Mouse (Mus musculus): ENCODE results near the gene Itgb2.
A peak's percentile ranks its signal among the peaks of the same experiment; 100 is the strongest.

Itgb2 gene

GRCm38 (mm10) chr10:77517066-77517620 is 12.9 kb upstream of the Itgb2 start:
- DNase-seq (ENCODE audit: low spot score), result peak; percentile 77

DNA sequence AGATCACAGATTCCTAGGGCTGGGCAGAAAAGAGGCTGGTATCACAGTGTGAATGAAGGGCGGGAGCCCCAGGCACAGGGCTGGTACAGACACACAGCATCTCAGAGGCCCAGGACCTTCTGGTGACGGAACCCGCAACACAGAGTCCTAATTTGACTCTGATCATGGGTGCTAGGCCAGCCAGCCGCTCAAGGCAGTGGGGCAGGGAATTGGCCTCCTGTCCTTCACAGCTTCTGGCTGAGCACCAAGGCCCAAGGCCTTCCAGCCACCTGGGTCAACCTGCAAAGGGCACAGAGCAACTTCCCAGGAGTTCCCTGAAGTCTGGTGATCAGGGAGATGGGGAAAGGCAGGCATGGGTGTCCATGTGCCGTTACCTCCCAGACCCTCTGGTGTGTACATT is 12.3 kb upstream of the Itgb2 start:
- DNase-seq (ENCODE audit: low spot score), result no peak

DNA sequence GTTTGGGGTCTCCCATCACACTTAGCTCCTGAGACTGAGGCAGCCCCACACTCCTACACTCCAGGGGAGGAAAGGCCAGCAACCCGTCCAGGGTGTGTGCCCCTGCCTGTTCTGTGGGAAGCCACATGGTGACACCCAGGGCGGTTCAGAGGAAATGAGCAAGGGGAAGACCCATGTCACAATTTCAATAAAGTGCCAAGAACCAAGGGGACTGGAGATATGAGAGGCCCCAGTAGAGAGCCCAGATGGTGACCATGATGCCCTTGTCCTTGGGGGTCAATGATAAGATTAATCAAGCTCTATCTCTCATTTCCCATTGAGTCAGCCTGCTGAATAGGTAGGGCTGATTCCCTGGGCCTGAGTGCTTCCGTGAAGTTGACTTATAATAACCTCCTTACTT is 10.9 kb upstream of the Itgb2 start:
- DNase-seq (ENCODE audit: low spot score), result no peak

GRCm38 (mm10) chr10:77520497-77520896 is 9.6 kb upstream of the Itgb2 start:
- DNase-seq (ENCODE audit: low spot score), result no peak

- peak; percentile 36 for DNase-seq (ENCODE audit: low spot score)
Measured at GRCm38 (mm10) chr10:77522021-77522731, 7.9 kb upstream of the Itgb2 start.

DNA sequence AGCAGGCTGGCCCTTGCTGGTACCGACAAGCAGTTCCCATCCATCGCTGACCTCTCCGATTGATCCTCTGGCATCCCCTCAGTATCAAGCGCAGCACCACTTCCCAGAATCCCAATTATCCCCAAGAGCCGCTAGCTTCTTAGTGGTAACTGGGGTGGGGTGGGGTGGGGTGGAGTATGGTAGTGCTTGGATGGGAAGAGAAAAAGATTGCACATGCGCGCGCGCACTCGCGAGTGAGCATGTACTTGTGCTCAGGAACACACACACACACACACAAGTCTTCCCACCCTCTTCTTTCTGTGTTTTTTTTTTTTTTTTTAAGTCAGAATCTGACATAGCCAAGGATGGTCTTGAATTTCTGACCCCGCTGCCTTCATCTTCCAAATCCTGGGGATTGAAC is 7.3 kb upstream of the Itgb2 start:
- no peak for DNase-seq (ENCODE audit: low spot score)

GRCm38 (mm10) chr10:77523321-77523720 is 6.7 kb upstream of the Itgb2 start:
- DNase-seq (ENCODE audit: low spot score), result no peak

GRCm38 (mm10) chr10:77526488-77526887 is 3.6 kb upstream of the Itgb2 start:
- no peak for DNase-seq (ENCODE audit: low spot score)

- DNase-seq (ENCODE audit: low spot score), result no peak
Measured at GRCm38 (mm10) chr10:77528634-77529033, 1.4 kb upstream of the Itgb2 start.

- DNase-seq (ENCODE audit: low spot score), result no peak
Measured at GRCm38 (mm10) chr10:77531026-77532019, 1.3 kb downstream of the Itgb2 start.

- DNase-seq (ENCODE audit: low spot score), result no peak
Measured at GRCm38 (mm10) chr10:77532020-77532413, 2.0 kb downstream of the Itgb2 start.

GRCm38 (mm10) chr10:77536727-77537126 is 6.7 kb downstream of the Itgb2 start:
- DNase-seq (ENCODE audit: low spot score), result no peak

DNA sequence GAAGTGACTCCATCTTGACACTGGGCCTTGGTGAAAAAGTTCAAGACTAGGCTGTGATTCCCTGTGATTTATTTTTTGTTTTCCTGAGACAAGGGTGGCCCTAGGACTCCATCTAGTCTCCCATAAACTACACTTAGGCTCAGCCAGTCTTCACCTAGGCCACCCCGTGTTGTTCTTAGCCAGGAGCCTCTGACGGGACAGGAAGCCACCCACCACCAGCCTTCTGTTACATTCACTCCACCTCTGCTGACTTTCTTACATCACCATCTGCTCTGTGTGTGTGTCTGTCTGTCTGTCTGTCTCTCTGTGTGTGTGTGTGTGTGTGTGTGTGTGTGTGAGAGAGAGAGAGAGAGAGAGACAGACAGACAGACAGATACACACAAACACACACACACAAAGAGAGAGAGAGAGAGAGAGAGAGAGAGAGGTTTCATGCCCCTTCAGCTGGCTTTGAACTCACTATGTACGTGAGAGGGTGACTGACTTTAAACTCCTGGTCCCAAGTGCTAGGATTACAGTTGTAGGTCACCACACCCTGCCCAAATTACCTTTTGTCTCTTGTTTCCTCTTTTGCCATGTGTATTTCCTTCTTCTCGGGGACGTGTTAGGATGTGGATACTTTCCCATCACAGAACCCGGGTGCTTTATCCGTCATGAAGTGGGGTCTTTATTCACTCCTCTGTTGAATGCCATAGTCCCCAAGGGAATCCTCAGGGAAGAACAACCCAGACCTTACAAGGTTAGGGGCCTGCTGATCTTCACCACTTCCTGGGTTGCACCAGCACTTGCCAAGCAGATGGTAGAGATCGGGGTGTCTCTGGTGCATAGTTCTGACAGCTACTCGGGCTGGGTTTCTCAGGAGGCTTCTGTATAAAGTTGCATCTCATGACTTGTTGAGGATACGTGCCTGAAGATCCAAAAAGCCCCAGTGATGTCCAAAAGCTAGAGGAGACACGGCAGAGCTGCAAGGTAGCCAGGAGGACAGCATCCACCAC is 7.5 kb downstream of the Itgb2 start:
- DNase-seq (ENCODE audit: low spot score), result no peak

DNA sequence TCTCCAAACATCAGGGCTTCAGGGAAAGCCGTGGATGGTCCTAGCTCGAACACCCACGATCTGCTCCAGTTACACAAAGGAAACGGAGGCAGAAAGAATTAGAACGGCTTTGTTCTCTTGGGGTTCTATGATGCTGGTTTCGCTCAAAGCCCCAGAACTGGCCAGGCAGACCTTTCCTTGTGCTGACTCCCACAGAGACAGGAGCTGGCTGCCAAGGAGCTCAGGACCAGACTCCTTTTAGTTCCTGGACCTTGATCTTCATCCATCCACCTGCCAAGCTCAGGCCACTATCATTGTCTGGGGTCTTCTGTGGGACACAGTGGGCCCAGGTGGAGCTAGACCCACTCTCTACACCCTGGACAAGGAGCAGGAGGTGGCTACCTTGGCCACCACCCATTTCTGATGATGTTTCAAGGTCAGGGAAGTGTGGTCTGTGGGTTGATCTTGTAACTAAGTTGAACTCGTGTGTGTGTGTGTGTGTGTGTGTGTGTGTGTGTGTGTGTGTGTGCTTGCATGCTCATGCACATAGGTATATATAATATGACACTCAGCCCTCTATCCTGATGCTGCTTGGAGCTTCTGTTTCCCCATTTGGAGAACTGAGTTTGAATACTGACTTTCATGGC is 9.4 kb downstream of the Itgb2 start:
- no peak for DNase-seq (ENCODE audit: low spot score)

DNA sequence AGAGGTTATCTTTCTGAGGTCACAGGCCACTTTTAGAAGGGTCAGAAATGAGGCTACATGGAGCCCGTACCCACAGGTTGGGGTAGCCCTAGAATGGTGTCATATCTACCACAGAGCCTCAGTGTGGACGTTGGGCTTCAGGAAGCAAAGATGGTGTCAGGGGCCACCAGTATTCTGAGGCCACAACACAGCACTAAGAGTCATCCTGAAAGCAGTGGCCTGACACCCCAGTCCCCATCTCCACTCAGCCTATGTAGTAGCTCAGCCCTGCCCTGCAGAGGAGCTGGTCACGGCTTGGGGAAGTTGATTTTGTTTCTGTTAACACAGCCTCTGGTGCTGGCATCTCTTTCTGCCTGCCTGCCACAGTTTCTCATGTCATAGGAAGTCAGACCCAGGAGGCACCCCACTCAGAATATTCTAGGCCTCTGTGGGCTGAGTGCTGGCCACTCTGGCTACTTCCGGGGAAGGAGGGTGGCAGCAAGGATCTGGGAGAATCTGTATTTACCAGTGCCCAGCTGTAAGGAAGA is 10.6 kb downstream of the Itgb2 start:
- DNase-seq (ENCODE audit: low spot score), result no peak

GRCm38 (mm10) chr10:77541864-77542666 is 12.0 kb downstream of the Itgb2 start:
- no peak for DNase-seq (ENCODE audit: low spot score)

DNA sequence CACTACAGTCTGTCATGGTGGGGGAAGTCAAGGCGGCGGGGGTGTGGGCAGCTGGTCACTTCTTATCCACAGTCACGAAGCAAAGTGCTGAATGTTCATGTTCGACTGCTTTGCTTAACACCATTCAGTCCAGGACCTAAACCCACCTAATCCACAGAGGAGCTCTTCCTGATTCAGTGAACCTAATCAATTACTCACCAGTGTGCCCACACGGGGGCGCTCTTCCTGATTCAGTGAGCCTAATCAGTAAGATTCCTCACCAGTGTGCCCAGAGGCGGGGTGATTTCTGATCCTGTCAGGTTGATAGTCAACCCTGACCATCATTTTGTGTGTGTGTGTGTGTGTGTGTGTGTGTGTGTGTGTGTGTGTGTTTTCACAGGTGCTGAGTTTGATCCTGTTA is 13.2 kb downstream of the Itgb2 start:
- peak; percentile 72 for DNase-seq (ENCODE audit: low spot score)

- DNase-seq (ENCODE audit: low spot score), result no peak
Measured at GRCm38 (mm10) chr10:77544916-77545315, 14.9 kb downstream of the Itgb2 start.

DNA sequence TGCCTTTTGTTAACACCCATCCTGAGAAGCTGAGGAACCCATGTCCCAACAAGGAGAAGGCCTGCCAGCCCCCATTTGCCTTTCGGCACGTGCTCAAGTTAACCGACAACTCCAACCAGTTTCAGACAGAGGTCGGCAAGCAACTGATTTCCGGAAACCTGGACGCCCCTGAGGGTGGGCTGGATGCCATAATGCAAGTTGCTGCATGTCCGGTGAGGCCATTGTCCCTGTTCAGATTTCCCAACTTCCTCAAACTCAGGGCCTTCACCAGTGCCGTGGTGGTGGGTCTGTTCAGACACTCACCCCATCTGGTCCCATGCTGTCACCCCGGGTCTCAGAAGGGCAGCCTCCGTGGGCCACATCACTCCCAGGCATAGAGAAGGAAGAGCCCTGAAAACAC is 18.5 kb downstream of the Itgb2 start:
- no peak for DNase-seq (ENCODE audit: low spot score)

DNA sequence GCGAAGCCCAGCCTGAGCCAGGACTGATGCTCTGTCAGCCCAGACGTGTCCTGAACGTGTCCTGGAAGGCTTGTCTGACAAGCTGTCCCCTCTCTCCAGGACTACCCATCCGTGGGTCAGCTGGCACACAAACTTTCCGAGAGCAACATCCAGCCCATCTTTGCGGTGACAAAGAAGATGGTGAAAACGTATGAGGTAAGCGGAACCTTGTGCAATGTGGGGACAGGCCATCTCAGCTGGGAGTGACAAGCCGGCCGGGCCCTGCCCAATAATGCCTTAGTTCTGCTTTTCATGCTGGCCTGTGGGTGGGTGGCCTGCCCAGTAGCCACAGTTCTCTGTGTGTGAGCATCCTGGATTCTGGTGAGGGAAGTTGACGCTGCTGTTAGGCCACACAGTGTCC is 20.8 kb downstream of the Itgb2 start:
- DNase-seq (ENCODE audit: low spot score), result no peak

Measured in embryo, embryonic 10.5 days (tissue).